Mouse (Mus musculus) midbrain, embryonic 13.5 days (tissue): ENCODE measurements around the gene Proser1. TPM values are rescaled to one million over a fixed set of nuclear protein-coding genes. Genes with fewer than 3 reads are reported as not detected.

ENCODE experiments used
- ATAC-seq: fragments of 200-750 bp; cut with Nextera tagmentation; 2 replicates; pipeline ENCODE4 v1.8.0; 2017; ENCODE audit warnings: mild to moderate bottlenecking, moderate TSS enrichment, moderate library complexity
- H3K27ac ChIP-seq: fragments of 300-500 bp; sonication (generic); 2 replicates; pipeline ENCODE4 v1.5.1; 2015; ENCODE audit warnings: inconsistent platforms, mild to moderate bottlenecking, moderate library complexity
- H3K27me3 ChIP-seq: fragments of 300-500 bp; sonication (generic); 2 replicates; pipeline ENCODE4 v1.6.1; 2015; ENCODE audit warnings: mild to moderate bottlenecking, inconsistent platforms
- H3K36me3 ChIP-seq: fragments of 300-500 bp; sonication (generic); 2 replicates; pipeline ENCODE4 v1.6.1; 2015; ENCODE audit warnings: mild to moderate bottlenecking, inconsistent platforms
- H3K4me1 ChIP-seq: fragments of 300-500 bp; sonication (generic); replicated peaks from 2 replicates; pipeline ENCODE4 v1.6.1; 2015; ENCODE audit warnings: inconsistent platforms
- H3K4me2 ChIP-seq: fragments of 300-500 bp; sonication (generic); replicated peaks from 2 replicates; pipeline ENCODE4 v1.6.1; 2015; ENCODE audit warnings: moderate library complexity, mild to moderate bottlenecking, inconsistent platforms
- H3K4me3 ChIP-seq: fragments of 300-500 bp; sonication (generic); replicated peaks from 2 replicates; pipeline ENCODE4 v1.5.1; 2015; ENCODE audit warnings: mild to moderate bottlenecking, inconsistent platforms
- H3K9ac ChIP-seq: fragments of 300-500 bp; sonication (generic); replicated peaks from 2 replicates; pipeline ENCODE4 v1.6.1; 2015; ENCODE audit warnings: mild to moderate bottlenecking, inconsistent platforms
- H3K9me3 ChIP-seq: fragments of 300-500 bp; sonication (generic); 2 replicates; pipeline ENCODE4 v1.6.1; 2016; ENCODE audit warnings: mild to moderate bottlenecking, inconsistent platforms
- WGBS: fragments of 180-500 bp; shearing (Covaris S2); methylation state at CpG from one replicate; pipeline ENCODE4 v1.1.7; 2015; 5-methylcytosine and 5-hydroxymethylcytosine counted together
- polyA plus RNA-seq: library from polyadenylated mRNA; unstranded; fragments of >200 nt; fragmentation: Nextera tagmentation; extraction: Ambion mirVana; gene quantifications from 2 replicates; pipeline ENCODE4 v1.2.1, GENCODE M21; 2015

The Proser1 gene
- polyA plus RNA-seq: 28.7 and 33.2 TPM in 2 replicates

DNA sequence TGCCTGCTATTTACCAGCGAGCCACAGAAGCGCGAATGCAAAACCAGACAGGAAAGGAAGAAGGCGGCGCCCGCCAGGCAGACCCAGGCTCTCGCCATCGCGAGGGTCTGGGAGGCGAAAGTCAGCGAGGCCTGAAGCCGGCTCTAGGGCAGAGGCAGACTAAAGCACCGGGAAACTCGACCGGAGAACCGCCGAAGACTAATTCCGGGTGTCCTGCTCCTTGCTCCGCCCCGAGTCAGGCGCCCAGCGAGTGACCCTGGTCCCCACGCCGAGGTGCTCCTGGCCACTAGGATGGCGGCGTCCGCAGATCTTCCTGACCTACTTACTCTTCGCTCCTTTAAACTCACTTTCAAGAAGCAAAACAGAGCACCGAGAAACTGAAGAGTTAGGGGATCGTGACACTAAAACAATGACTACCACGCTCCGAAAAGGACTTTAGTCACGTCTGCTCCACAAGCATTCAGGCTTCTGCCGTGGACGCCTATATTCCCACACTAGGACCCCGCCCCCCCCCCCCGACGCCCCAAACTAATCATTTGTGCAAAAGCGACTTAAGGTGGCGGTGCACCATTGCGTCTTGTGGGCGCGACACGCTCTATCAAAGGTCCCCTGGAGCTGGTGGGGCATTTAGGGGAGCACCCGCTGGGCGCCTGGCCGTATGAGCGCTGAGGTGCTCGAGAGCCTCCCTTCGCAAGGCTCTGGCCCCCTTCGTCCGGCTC lies at the start of gene Proser1, which contains the start of gene Nhlrc3:
Proser1 (plus strand) TSS at position 621 of the 719 bp plus-strand sequence.
Nhlrc3 (minus strand) TSS at position 287 of the 719 bp plus-strand sequence.
- Histone ChIP-seq H3K27ac (peak within 1 kb of the TSS; percentile 92), H3K36me3 (peaks cover 25% of the 10 kb centered on the region), H3K9ac (peak within 1 kb of the TSS; percentile 89), H3K4me2 (peak within 1 kb of the TSS; percentile 82), H3K4me3 (peak within 1 kb of the TSS; percentile 87), H3K9me3 (no peaks in the 10 kb centered on the region), H3K27me3 (no peaks in the 10 kb centered on the region), H3K4me1 (peaks cover 46% of the 10 kb centered on the region)
- peak; percentile 99 for ATAC-seq
- under 1% methylated on average over 52 of the region's 52 CpGs for WGBS

DNA sequence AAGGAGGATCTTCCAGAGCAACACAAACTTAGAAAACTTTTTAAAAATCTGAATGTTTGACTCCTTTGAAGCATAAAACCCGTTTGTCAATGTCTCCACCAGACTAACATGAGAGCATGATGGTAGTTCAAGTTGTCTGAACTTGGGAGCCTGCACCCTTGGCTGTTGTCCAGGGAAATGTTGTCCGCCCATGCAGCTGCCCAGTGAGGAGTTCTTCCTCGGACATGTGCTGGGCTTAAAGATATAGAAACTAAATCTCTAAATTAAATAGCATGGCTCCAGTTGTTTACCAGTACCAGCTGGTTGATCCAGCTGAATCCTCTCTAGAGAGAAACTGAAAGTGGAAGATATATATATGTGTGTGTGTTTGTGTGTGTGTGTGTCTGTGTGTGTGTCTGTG lies 49.5 kb upstream of the Proser1 start:
- Histone ChIP-seq H3K36me3 (no peaks in the 10 kb centered on the region), H3K27me3 (no peaks in the 10 kb centered on the region), H3K9me3 (no peaks in the 10 kb centered on the region), H3K4me3 (no peak overlapping the region), H3K9ac (no peak overlapping the region), H3K27ac (no peak overlapping the region), H3K4me2 (no peak overlapping the region), H3K4me1 (peaks cover 10% of the 10 kb centered on the region; the same call in 1 of the 2 replicates)
- WGBS: 82% methylated on average over 3 of the region's 3 CpGs
- no peak for ATAC-seq

DNA sequence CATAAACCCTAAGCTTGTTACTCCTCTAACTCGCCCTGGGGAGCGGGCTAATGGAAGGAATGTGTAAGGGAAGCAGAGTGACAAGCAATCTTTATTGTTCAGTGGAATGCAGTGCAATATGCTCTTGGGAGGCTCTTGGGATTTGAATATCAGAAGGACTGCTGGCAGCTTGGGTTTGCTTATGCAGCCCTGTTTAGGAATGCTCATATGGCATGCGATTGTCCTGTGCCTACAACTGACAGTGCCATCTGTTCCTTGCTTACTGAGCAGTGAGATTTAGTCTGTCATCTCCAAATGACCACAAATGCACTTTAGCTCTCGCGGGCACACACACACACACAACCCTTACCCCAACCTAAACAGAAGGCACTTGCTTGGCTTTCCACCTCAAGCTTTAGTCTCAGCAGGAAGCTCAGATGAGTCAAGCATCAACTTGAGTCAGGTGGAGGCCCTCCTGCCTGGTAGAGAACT lies 47.4 kb upstream of the Proser1 start:
- H3K9ac ChIP-seq: no peak overlapping the region
- H3K4me3 ChIP-seq: no peak overlapping the region
- H3K27me3 ChIP-seq: no peaks in the 10 kb centered on the region
- no peaks in the 10 kb centered on the region for H3K9me3 ChIP-seq
- 0 out of 2 replicates have a peak, but pooled peaks have one; percentile 27 for ATAC-seq
- WGBS: 50% methylated on average over 5 of the region's 5 CpGs
- H3K4me2 ChIP-seq: no peak overlapping the region
- no peaks in the 10 kb centered on the region for H3K36me3 ChIP-seq
- H3K27ac ChIP-seq: no peak overlapping the region
- H3K4me1 ChIP-seq: peaks cover 8% of the 10 kb centered on the region; the same call in 1 of the 2 replicates

DNA sequence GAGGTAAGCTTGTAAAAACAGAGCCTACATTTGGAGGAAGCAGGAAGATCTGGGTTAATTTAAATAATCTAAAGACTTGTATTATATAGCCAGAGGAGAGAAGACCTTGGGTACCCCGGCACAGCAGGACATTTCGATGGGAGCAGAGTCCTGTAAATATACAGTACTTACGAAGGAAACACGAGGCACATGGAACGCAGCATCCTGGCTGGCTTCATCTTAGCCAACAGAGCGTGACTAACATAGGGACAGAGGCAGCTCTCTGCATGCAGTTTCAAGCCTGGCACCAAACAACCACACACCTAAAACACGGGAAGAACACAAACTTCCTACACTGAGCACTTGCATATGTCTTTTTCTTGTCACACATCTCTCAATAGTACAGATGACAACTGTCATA lies 45.8 kb upstream of the Proser1 start:
- H3K9ac ChIP-seq: no peak overlapping the region
- H3K27me3 ChIP-seq: no peaks in the 10 kb centered on the region
- no peak for ATAC-seq
- H3K4me3 ChIP-seq: no peak overlapping the region
- peaks cover 8% of the 10 kb centered on the region; the same call in 1 of the 2 replicates for H3K4me1 ChIP-seq
- no peaks in the 10 kb centered on the region for H3K36me3 ChIP-seq
- no peaks in the 10 kb centered on the region for H3K9me3 ChIP-seq
- no peak overlapping the region for H3K4me2 ChIP-seq
- H3K27ac ChIP-seq: no peak overlapping the region
- 76% methylated on average over 7 of the region's 7 CpGs for WGBS

- 91% methylated on average over 12 of the region's 12 CpGs for WGBS
- ATAC-seq: no peak
Observed at GRCm38 (mm10) chr3:53421656-53422055, 41.8 kb upstream of the Proser1 start.

GRCm38 (mm10) chr3:53422691-53423090 lies 40.8 kb upstream of the Proser1 start:
- Histone ChIP-seq H3K4me3 (no peak overlapping the region), H3K27me3 (no peaks in the 10 kb centered on the region), H3K4me2 (no peak overlapping the region), H3K27ac (no peak overlapping the region), H3K4me1 (no peaks in the 10 kb centered on the region), H3K9ac (no peak overlapping the region), H3K9me3 (no peaks in the 10 kb centered on the region), H3K36me3 (no peaks in the 10 kb centered on the region)
- no peak for ATAC-seq
- 66% methylated on average over 1 of the region's 1 CpGs for whole genome bisulfite sequencing

More at GRCm38 (mm10) chr3:53421656-53422055, 41.8 kb upstream of the Proser1 start:
- Histone ChIP-seq H3K4me3 (no peak overlapping the region), H3K4me1 (no peaks in the 10 kb centered on the region), H3K27ac (no peak overlapping the region), H3K36me3 (no peaks in the 10 kb centered on the region), H3K9ac (no peak overlapping the region), H3K9me3 (no peaks in the 10 kb centered on the region), H3K4me2 (no peak overlapping the region), H3K27me3 (no peaks in the 10 kb centered on the region)

DNA sequence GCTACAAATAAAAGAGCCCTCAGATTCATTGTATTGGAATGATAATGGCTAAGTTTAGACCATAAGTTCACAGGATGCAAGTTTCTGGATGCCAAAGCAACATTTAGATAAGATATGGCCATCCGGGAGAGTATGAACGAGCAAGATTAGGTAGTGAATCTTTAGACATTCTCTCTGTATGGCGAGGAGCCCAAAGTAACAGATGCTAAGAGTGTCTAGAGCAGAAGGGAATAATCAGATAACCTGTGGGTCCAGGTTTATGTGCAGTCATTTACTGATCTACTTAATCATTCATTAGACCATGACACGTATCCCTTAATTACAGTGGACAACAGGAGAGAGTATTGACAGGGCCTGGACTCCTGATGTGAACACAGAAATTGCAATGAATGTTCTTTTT lies 39.9 kb upstream of the Proser1 start:
- Histone ChIP-seq H3K4me3 (no peak overlapping the region), H3K4me1 (no peaks in the 10 kb centered on the region), H3K27me3 (no peaks in the 10 kb centered on the region), H3K36me3 (no peaks in the 10 kb centered on the region), H3K9me3 (no peaks in the 10 kb centered on the region), H3K27ac (no peak overlapping the region), H3K9ac (no peak overlapping the region), H3K4me2 (no peak overlapping the region)
- no peak for ATAC-seq
- 95% methylated on average over 4 of the region's 4 CpGs for WGBS

DNA sequence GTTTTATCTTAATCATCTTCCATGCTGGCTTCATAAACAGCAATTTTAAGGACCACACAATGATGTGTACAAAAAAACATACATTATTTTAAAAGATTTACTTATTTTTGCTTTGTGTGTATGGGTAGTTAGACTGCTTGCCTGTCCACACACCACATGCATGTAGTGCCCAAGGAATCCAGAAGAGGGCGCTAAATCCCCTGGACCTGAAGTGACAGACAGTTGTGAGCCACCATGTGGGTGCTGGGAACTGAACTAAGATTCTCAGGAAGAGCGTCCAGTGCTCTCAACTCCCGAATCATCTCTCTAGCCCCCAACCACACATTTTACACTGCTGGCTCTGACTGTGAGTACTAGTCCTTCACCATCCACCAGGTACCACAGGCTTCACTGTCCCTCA lies 28.9 kb upstream of the Proser1 start:
- WGBS: 75% methylated on average over 3 of the region's 3 CpGs
- H3K4me2 ChIP-seq: no peak overlapping the region
- no peak overlapping the region for H3K9ac ChIP-seq
- no peak for ATAC-seq
- no peak overlapping the region for H3K27ac ChIP-seq
- no peaks in the 10 kb centered on the region for H3K27me3 ChIP-seq
- H3K4me1 ChIP-seq: no peaks in the 10 kb centered on the region; the same call in 1 of the 2 replicates
- no peak overlapping the region for H3K4me3 ChIP-seq
- H3K9me3 ChIP-seq: no peaks in the 10 kb centered on the region
- H3K36me3 ChIP-seq: no peaks in the 10 kb centered on the region

DNA sequence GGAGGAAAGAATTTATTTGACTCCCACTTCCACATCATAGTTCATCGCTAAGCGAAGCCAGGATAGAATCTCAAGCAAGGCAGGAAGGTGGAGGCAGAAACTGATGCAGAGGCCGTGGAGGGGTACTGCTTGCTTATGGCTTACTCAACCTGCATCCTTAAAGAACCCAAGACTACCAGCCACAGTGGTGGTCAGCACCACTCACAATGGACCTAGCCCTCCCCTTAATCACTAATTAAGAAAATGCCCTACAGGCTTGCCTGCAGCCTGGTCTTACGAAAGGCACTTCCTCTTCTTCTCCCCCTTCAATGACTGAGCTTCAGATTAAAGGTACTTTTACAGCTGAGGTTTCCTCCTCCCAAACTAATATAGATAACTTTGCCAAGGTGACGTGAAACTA lies 26.9 kb upstream of the Proser1 start:
- Histone ChIP-seq H3K4me3 (no peak overlapping the region), H3K9ac (no peak overlapping the region), H3K9me3 (no peaks in the 10 kb centered on the region), H3K4me2 (no peak overlapping the region), H3K36me3 (no peaks in the 10 kb centered on the region), H3K27me3 (no peaks in the 10 kb centered on the region), H3K27ac (no peak overlapping the region), H3K4me1 (no peaks in the 10 kb centered on the region; the same call in 1 of the 2 replicates)
- ATAC-seq: no peak
- WGBS: 75% methylated on average over 5 of the region's 5 CpGs

- ATAC-seq: peak; percentile 83
- 38% methylated on average over 5 of the region's 5 CpGs for WGBS
Observed at GRCm38 (mm10) chr3:53445540-53445939, 17.9 kb upstream of the Proser1 start.

DNA sequence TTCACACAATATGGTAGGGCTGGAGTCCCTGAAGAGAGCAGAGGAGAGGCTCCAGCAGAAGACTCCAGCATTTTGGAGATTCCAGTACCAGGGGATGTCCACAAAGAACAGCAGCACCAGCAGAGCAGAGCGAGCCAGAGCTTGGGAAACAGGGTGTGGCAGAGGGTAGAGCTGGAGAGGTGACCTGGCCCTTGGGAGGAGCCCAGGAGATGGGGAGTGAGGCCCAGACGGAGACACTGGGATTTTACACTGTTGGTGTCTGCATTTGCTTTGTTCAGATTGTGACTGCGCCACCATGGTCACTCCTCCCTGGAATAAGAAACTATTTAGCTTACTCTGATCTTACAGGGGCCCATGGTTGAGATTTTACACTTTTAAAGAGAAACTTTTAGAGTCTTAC lies 16.7 kb upstream of the Proser1 start:
- Histone ChIP-seq H3K9ac (no peak overlapping the region), H3K9me3 (no peaks in the 10 kb centered on the region), H3K4me2 (no peak overlapping the region), H3K36me3 (peaks cover 27% of the 10 kb centered on the region), H3K4me1 (peaks cover 8% of the 10 kb centered on the region), H3K27ac (no peak overlapping the region), H3K4me3 (no peak overlapping the region), H3K27me3 (no peaks in the 10 kb centered on the region)
- WGBS: 84% methylated on average over 3 of the region's 3 CpGs
- no peak for ATAC-seq

More at GRCm38 (mm10) chr3:53445540-53445939, 17.9 kb upstream of the Proser1 start:
- peaks cover 8% of the 10 kb centered on the region for H3K4me1 ChIP-seq
- no peaks in the 10 kb centered on the region for H3K9me3 ChIP-seq
- H3K9ac ChIP-seq: no peak overlapping the region
- H3K4me3 ChIP-seq: no peak overlapping the region
- H3K36me3 ChIP-seq: peaks cover 15% of the 10 kb centered on the region
- no peak overlapping the region for H3K27ac ChIP-seq
- no peak overlapping the region for H3K4me2 ChIP-seq
- H3K27me3 ChIP-seq: no peaks in the 10 kb centered on the region

GRCm38 (mm10) chr3:53448208-53448607 lies 15.3 kb upstream of the Proser1 start:
- ATAC-seq: peak; percentile 64; the same call in 1 of the 2 replicates
- H3K36me3 ChIP-seq: peaks cover 41% of the 10 kb centered on the region
- no peak overlapping the region for H3K4me2 ChIP-seq
- H3K4me1 ChIP-seq: peaks cover 8% of the 10 kb centered on the region
- H3K4me3 ChIP-seq: no peak overlapping the region
- no peaks in the 10 kb centered on the region for H3K27me3 ChIP-seq
- no peak overlapping the region for H3K9ac ChIP-seq
- WGBS: 29% methylated on average over 2 of the region's 2 CpGs
- no peak overlapping the region for H3K27ac ChIP-seq
- no peaks in the 10 kb centered on the region for H3K9me3 ChIP-seq
